In the genomic region with DNA sequence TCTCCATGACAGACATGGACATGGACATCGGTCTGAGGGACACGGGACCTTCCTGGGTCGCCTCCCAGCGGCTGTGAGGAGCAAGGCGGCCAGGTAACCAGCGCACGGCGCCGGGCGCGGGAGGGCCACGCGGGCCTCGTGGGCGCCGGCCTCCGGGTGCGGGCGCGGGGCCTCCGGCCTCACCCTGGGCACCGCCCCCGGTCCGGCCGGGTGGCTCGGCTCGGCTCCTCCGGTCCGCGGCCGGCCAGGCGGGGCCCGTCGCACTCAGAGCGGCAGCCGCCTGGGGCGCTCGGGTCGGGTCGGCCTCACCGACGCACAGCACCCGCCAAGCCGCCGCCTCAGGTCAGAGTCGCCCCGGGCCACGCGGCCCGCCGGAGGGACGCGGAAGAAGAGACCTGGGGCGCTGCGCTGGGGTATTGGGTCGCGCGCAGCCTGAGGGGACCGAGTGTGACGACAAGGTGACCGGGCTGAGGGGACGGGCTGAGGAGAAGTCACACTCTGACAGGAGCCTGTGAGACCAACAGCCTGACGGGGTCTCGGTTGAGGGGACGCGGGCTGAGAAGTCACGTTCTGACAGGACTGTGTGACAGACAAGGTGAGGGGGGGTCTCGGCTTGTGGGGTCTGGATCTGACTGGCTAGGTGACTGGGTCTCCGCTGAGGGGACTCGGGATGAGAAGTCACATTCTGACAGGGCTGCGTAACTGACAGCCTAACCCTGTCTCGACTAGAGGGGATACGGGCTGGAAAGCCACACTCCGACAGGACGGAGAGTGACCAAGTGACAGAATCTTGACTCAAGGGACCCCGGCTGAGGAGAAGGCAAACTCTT, we compare ENCODE assay signal across 8 mouse cellular contexts. TPM values are rescaled to one million over a fixed set of nuclear protein-coding genes. Genes with fewer than 3 reads are reported as not detected.
DNase-seq lines count a peak whose midpoint lies in the region; ATAC-seq lines count a peak whose summit lies in the region.

Pparg (plus strand) TSS at position 176 of the 830 bp plus-strand sequence.

- peak within 1 kb of the TSS; percentile 55 for H3K4me3 ChIP-seq in forebrain, embryonic 14.5 days (ENCODE audit: low read depth, low read length)
- peak within 1 kb of the TSS; percentile 71 for H3K4me3 ChIP-seq in heart, embryonic 16.5 days (ENCODE audit: low read length)
- peak within 1 kb of the TSS; percentile 64 for H3K4me3 ChIP-seq in lung, embryonic 16.5 days (ENCODE audit: low read length)

- no peak within 1 kb of the TSS for H3K27ac ChIP-seq in forebrain, embryonic 14.5 days (ENCODE audit: low read depth, low read length)
- no peak within 1 kb of the TSS for H3K27ac ChIP-seq in heart, embryonic 16.5 days (ENCODE audit: low read length)
- H3K27ac ChIP-seq in lung, embryonic 16.5 days (ENCODE audit: low read length): no peak within 1 kb of the TSS

- H3K4me2 ChIP-seq in forebrain, embryonic 14.5 days (ENCODE audit: low read length): peak within 1 kb of the TSS; percentile 99
- peak within 1 kb of the TSS; percentile 98 for H3K4me2 ChIP-seq in heart, embryonic 16.5 days (ENCODE audit: low read depth, low read length)
- H3K4me2 ChIP-seq in lung, embryonic 16.5 days (ENCODE audit: low read depth, low read length): peak within 1 kb of the TSS; percentile 97

- H3K9ac ChIP-seq in forebrain, embryonic 14.5 days (ENCODE audit: low read length): peak within 1 kb of the TSS; percentile 62
- H3K9ac ChIP-seq in heart, embryonic 16.5 days (ENCODE audit: low read length): peak within 1 kb of the TSS; percentile 78
- peak within 1 kb of the TSS; percentile 74 for H3K9ac ChIP-seq in lung, embryonic 16.5 days (ENCODE audit: low read length)

- H3K27me3 ChIP-seq in forebrain, embryonic 14.5 days (replicated peaks; ENCODE audit: control insufficient read depth, insufficient read depth, low read length): peaks cover 12% of the 10 kb centered on the region
- H3K27me3 ChIP-seq in heart, embryonic 16.5 days (ENCODE audit: control insufficient read depth, insufficient read depth, low read length): peaks cover 17% of the 10 kb centered on the region
- peaks cover 9% of the 10 kb centered on the region for H3K27me3 ChIP-seq in lung, embryonic 16.5 days (ENCODE audit: control insufficient read depth, insufficient read depth, low read depth, low read length)

- peak; percentile 69 for ATAC-seq in forebrain, embryonic 14.5 days
- ATAC-seq in heart, embryonic 16.5 days (replicated peaks; ENCODE audit: extremely low read depth, insufficient read depth, low FRiP score): peak; percentile 64
- ATAC-seq in lung, embryonic 16.5 days (ENCODE audit: low read depth): peak; percentile 87

- H3K36me3 ChIP-seq in forebrain, embryonic 14.5 days (ENCODE audit: control insufficient read depth, insufficient read depth, low read length): no peaks in the 10 kb centered on the region
- no peaks in the 10 kb centered on the region for H3K36me3 ChIP-seq in heart, embryonic 16.5 days (ENCODE audit: control insufficient read depth, insufficient read depth)
- no peaks in the 10 kb centered on the region for H3K36me3 ChIP-seq in lung, embryonic 16.5 days (ENCODE audit: control insufficient read depth, insufficient read depth, low read length)

- 1% methylated on average over 68 of the region's 76 CpGs for WGBS in forebrain, embryonic 14.5 days
- WGBS in heart, embryonic 16.5 days: under 1% methylated on average over 74 of the region's 76 CpGs
- under 1% methylated on average over 73 of the region's 76 CpGs for WGBS in lung, embryonic 16.5 days

- peak; percentile 17 for DNase-seq in ES-CJ7 (ENCODE audit: low read depth, low spot score)
- DNase-seq in c-Kit-positive CD71-negative TER-119-negative erythroid progenitor cells, embryonic 14.5 days (ENCODE audit: low read depth): peak; percentile 30
- DNase-seq in forebrain, embryonic 14.5 days (ENCODE audit: low spot score): peak; percentile 32
- DNase-seq in kidney, postnatal 25 days: peak; percentile 48 to 68
- DNase-seq in ovary, postnatal 10 days (ENCODE audit: low spot score): peak; percentile 38
- peak; percentile 54 for DNase-seq in urinary bladder, postnatal 14 days (ENCODE audit: low spot score)

- H3K4me1 ChIP-seq in forebrain, embryonic 14.5 days (ENCODE audit: control insufficient read depth, insufficient read depth, low read length): peaks cover 7% of the 10 kb centered on the region
- H3K4me1 ChIP-seq in heart, embryonic 16.5 days (ENCODE audit: control insufficient read depth, insufficient read depth, low read length): no peaks in the 10 kb centered on the region
- no peaks in the 10 kb centered on the region for H3K4me1 ChIP-seq in lung, embryonic 16.5 days (replicated peaks; ENCODE audit: control insufficient read depth, insufficient read depth, low read length)

- peaks cover 6% of the 10 kb centered on the region; the same call in 1 of the 2 replicates for H3K9me3 ChIP-seq in forebrain, embryonic 14.5 days (replicated peaks; ENCODE audit: control insufficient read depth, low read length)
- peaks cover 5% of the 10 kb centered on the region for H3K9me3 ChIP-seq in heart, embryonic 16.5 days (replicated peaks; ENCODE audit: control insufficient read depth, low read length)
- H3K9me3 ChIP-seq in lung, embryonic 16.5 days (ENCODE audit: control insufficient read depth, low read length): 0 out of 2 replicates have a peak, but pooled peaks cover 4% of the 10 kb centered on the region

RNA-seq across cellular contexts. Expression of gene Pparg, which starts in this region (rescaled TPM):
- polyA plus RNA-seq in forebrain, embryonic 14.5 days (2014; fragmentation: Nextera tagmentation; extraction: Ambion mirVana): 0.16 TPM in 1 of 2 replicates, not detected in the other
- 4.0 and 4.3 TPM in 2 replicates for polyA plus RNA-seq in heart, embryonic 16.5 days (2015; fragmentation: Nextera tagmentation; extraction: Ambion mirVana)
- 5.4 and 5.5 TPM in 2 replicates for polyA plus RNA-seq in lung, embryonic 16.5 days (2015; fragmentation: Nextera tagmentation; extraction: Ambion mirVana)

Comparison
In these comparisons a context has a peak if more than half of its experiments do, and no peak if none do; other contexts are left out.
1. Peak in DNase-seq, ATAC-seq, H3K4me3 ChIP-seq, H3K9ac ChIP-seq and H3K4me2 ChIP-seq in forebrain, embryonic 14.5 days; RNA of the gene not detected or under 1 TPM.